Mouse (Mus musculus) cerebellum, postnatal 36 days (tissue): ENCODE results near the gene Gm49450.

ENCODE experiments used
- DNase-seq, 2 experiments: peaks; one replicate each; pipeline ENCODE4 v3.0.0; 2021 to 2022; ENCODE audit warnings: mixed read lengths in 2 of 2

The Gm49450 gene

DNA sequence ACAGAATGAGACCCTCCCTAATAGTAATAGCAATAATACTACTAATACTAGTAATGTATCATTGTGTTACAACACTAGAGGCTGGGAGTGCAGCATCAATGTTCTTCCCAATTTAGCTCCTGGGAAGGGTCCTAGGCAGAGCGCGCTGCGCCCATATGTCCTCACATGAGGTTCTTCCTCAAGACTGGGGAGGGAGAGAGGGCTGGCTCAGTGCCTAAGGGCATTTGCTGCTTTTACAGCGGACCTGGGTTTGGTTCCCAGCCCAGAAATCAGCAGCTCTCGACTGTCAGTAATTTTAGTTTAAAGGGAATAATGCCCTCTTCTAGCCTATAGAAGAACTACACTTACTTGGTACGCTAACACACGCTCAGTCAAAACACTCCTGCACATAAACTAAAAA lies 65.8 kb downstream of the Gm49450 start:
- peak in 1 of 2 experiments; percentile 19 for DNase-seq

DNA sequence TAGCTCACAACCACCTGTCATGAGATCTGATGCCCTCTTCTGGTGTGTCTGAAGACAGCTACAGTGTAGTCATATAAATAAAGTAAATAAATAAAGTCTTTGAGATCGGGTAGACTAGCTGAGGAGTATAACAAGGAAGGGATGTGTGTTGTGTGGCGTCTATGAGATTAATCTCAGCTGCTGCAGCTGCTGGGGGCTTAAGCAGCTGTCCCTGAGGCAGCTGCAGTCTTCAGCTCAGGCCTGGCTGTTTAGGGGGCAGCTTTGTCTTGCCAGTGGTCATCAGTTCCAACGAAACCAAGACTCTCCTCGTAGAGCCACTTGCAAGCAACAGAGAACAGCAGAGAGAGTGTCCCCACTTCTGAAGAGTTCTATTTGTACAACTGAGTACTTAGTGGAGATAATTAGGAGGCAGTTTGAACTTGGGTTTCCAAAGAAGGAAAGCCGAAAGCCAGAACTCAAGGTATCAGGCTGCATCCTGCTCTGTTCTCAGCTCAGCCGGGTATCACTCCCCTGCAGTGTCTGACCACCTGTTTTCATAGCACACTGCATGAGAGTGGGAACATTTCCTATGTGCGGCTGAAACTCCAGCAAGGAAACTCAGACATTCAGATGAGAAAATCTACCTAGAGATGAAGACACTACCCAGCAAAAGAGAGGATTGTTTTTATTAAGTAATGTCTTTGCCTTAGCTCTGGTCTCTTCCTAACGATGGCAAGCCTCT lies 66.5 kb downstream of the Gm49450 start:
- DNase-seq, result no peak

DNA sequence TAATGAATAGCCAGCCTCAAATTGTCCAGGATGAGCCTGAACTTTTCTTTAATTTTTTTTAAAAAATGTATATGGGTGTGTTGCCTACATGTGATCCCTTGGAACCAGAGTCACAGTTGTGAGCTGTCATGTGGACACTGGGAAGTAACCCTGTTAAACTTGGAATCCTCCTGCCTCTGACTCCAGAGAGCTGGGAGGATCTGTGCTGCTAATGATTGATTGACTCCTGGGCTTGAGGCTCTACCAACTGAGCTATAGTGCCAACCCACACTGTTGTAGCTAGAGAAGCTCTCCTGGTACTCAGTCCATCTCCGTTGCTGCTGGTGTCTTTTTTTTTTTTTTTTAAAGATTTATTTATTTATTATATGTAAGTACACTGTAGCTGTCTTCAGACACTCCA lies 69.2 kb downstream of the Gm49450 start:
- DNase-seq, result no peak

DNA sequence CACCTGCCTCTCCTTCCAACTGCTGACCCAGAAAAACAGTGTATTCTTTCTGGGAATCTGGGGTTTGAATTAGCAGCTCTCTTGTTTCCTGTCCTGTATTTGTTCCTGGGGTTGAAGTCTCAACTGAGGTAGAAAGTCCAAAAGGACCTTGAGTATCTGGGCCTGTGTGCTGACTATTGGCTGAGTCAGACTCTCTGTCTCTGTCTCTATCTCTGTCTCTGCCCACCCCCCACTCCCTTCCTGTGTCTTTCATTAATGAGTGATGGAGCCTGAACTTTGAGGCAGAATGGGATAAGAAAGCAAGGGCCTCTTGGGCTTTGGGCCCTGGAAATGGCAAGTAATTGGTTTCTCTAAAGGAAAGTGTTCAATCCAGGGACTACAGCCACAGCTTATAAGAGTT lies 69.7 kb downstream of the Gm49450 start:
- DNase-seq, result no peak
